Mouse (Mus musculus) cerebellum, adult 9-11 months (tissue): ENCODE results near the gene B4galnt1.

Experiments
- DNase-seq: peaks from one replicate; pipeline ENCODE4 v3.0.0; 2022

Gene B4galnt1

GRCm38 (mm10) chr10:127211414-127211854 lies 46.4 kb downstream of the B4galnt1 start, which contains the start of gene Pip4k2c:
Gene Pip4k2c (minus strand): TSS chr10:127211585.
- peak; percentile 94 for DNase-seq

DNA sequence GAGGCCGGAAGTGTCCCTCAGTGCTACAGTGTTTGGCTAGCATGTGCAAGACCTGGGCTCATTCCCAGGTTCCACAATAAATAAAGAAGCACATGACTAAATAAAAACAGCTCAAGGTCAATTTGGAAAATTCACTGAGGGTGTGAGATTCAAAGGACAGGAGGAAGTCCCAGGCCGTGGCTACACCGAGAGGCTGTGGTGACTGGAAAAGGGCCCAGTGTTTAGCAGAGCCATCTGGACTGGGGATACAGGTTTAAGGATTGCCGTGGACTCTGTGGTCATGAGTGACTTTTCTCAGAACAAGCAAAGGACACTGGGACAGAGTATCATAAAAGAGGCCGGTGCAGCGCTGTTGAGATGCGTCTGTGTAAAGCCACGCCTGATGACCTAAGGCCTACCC lies 48.2 kb downstream of the B4galnt1 start:
- DNase-seq: peak; percentile 58

DNA sequence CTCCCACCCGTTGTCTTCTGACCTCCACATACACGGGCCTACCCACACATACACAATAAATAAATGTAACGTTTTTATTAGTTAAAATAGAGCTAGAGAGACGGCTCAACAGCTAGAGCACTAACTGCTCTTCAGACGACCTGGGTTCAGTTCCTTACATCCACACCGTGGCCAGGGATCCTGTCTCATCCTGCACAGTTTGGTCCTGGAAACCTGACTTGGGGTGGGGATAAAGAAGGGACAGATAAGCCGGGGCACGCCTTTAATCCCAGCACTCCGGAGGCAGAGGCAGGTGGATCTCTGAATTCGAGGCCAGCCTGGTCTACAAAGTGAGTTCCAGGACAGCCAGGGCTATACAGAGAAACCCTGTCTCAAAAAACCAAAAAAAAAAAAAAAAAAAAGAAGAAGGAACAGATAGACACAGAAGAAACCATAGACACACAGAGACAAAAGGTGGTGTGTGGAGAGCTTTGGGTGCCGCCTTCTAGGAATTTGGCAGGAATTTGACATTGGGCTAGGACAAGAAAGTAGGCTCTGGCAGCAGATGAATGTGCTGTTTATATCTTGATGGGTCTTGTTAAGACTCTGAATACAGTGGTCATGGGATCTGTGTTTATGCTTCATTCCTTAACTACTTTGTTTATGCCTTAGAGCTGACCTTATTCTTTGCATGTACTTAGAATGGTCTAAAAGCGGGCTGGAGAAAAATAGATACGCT lies 48.8 kb downstream of the B4galnt1 start:
- DNase-seq: no peak

DNA sequence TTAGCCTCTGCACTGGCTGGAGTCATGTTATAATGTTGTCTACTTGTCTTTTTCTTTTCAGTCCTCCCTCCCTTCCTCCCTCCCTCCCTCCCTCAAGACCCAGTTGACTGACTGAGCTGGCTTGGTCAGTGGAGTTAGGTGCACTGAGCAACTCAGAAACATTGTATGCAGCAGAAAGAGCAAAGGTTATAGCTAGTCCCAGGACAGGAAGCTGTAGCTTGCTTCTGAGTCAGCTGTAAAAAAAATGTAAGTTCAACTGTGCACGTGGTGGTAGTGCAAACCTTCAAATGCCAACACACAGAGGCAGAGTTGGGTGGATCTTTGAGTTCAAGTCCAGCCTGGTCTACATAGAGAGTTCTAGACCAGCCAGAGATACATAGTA lies 49.4 kb downstream of the B4galnt1 start:
- DNase-seq: no peak

- DNase-seq: peak; percentile 59
These were observed 51.4 kb downstream of the B4galnt1 start for GRCm38 (mm10) chr10:127216456-127216855.

DNA sequence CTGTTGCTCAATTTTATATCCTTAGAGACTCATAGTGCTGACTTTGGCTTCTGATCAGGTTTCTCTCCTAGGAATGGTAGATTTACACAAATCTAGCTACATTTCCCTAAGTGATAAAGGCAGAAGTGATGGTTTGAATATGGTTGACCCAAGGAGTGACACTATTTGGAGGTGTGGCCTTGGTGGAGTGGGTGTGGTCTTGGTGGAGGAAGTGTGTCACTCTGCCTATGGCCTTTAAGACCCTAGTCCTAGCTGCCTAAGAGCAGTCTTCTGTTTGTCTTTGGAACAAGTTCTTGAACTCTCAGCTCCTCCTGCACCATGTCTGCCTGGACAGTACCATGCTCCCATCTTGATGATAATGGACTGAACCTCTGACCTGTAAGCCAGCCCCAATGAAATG lies 52.2 kb downstream of the B4galnt1 start:
- DNase-seq: no peak

- no peak for DNase-seq
These were observed 53.3 kb downstream of the B4galnt1 start for GRCm38 (mm10) chr10:127218339-127218738.
